Mouse (Mus musculus) MN1 (cell line): Measurements from ENCODE around the gene 1700067K01Rik.

Experiments used
- DNase-seq: peaks from one replicate; pipeline ENCODE4 v3.0.0-alpha.2; 2016; ENCODE audit warnings: low spot score

Gene 1700067K01Rik

DNA sequence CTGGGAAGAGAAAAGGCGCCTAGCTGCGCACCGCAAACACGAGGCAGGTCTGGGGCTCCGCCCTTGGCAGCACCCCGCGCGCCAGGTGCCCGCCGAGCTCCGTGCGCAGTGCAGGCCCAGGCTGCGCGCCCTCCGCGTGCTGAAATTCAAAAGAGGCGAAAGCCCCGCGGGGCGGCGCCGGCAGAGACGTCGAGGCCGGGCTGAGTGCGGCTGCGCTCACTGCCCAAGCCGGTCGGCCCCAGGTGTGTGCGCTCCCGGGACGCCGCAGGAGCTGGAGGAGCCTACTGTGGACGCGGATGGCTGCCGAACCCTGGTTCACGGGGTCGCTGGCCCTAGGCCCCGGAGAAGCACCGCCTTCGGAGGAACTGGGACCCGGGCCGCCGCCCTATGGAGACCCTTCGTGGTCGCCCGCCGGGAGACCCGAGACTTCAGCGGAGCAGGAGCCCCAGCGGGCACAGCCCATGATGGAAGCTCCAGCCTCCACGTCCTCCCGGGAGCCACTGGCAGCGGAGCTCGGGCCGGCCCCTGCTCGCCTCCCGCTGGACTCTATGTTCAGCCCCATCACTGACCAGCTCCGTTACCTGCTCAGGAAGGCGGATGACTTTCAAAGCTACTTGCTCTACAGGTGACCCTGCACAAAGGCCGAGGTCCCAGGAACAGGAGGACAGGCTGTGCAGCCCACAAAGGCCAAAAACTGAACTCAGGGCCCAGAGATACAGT is at the start of gene 1700067K01Rik:
Gene 1700067K01Rik (plus strand): TSS at position 222 of the 720 bp plus-strand sequence.
- no peak for DNase-seq

DNA sequence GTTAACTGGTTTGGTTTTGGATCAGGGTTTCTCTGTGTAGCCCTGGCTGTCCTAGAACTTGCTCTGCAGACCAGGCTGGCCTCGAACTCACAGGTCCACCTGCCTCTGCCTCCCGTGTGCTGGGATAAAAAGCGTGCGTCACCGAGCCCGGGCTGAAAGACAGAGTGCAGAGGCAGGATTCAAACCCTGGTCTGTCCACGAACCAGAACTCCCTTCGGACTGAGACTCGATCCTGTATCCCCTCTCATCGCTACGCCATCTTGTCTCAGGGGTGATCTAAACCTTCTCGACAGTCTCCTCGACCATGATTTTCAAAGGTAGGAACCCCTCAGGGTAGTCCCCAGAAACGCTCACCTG is 46.6 kb upstream of the 1700067K01Rik start:
- no peak for DNase-seq

DNA sequence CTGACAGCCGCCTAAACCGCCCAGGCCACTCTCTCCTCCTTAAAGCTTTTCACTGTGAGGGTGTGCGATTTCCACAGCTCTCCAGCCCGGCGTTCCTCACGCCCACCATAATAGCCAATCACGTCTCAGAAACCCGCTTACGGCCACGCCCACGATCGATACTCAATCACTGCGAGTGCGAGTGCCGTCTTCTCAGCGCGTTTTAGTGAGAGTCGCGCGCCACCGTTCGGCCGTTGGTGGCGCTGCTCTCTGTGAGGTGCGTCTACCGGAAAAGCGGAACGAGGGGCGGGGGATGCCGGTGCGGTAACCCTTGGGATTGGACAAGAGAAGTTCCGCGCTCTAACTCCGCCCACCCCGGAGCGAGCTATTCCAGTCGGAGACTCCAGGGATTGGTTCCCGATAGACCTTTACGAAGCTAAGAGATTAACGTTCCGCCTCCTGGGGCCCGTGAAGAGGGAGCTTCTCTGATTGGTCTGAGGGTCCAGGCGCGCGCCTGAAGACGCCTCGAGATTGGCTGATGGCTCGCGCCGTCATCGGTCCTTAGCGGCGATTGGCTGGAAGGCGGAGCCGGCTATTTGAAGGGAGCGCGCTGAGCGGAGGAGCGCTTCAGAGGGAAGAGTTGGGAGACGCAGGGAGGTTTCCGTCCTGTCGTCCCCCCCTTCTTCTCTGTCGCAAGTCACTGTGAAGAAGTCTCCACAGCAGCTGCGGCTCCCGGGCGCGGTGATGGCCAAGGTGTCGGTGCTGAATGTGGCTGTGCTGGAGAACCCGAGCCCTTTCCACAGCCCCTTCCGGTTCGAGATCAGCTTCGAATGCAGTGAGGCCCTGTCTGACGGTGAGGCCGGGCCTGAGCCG is 46.0 kb upstream of the 1700067K01Rik start, which contains the start of the genes Gm10644 and Asf1b:
Gene Gm10644 (minus strand): TSS at position 100 of the 852 bp plus-strand sequence.
Gene Asf1b (plus strand): TSS at position 402 of the 852 bp plus-strand sequence.
- DNase-seq: peak; percentile 100

DNA sequence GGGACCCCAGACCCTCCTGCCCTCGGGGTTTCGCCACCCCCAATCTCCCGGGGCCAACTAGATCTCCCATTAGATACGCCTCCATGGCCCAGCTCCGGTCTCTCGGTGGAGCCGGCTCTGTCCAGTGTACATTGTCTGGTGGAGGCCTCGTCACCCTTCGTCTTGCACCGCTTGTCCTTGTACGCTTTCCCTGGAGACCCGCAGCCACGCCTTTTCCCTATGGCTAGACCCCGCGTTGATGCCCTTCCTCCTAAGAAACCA is 45.4 kb upstream of the 1700067K01Rik start:
- peak; percentile 45 for DNase-seq

DNA sequence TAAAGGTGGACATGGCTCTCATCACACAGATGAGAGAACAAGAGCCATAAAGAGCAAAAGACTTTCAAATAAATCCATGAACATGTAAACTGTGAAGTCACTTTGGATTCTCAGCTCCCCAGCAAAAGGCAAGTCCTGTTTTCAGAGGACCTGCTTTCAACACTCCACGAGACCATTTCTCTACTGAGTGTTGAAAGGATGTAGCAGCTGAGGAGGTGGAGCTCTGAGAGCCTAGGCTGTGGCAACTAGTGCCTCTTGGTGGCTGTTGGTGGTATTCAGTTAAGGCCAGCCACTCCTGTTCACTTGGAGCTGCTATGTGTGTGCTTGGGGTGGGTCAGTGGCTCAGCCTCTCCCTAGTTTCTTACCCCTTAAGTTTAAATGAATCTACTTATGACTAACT is 44.5 kb upstream of the 1700067K01Rik start:
- DNase-seq: peak; percentile 78

DNA sequence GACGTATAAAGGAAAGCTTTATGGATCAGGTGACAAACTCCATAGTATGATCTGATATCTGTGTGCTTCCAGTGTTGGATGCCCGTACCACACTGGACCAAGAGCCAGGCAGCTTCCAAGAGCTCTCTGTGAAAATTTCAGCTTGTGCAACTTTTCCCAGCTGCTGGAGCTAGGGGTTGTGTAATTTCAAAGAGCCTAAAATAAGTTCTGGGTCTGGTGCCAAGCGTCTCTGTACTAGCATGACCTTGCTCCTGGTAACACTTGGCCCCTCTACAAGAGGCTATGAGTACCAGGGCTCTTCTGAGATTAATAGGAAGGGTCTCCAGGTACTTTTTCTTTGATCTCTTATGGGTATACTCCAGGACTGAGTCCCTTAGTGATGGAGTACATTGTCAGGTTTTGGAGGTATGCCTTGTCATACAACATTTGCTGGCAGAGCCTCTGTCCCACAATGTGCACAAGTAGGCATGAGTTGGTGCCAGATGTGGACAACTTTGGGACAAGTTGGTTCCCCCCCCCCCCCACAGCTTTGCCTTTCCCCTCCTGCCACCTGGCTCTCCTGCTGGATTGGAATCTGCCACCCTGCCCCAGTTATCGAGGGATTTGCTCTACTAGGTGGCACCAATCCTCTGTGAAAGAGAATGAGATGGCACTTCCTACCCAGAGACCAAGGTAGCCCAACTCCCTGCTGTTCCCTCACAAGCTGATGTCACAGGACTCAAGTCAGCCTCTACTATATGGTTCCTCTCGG is 37.1 kb upstream of the 1700067K01Rik start:
- DNase-seq: no peak

DNA sequence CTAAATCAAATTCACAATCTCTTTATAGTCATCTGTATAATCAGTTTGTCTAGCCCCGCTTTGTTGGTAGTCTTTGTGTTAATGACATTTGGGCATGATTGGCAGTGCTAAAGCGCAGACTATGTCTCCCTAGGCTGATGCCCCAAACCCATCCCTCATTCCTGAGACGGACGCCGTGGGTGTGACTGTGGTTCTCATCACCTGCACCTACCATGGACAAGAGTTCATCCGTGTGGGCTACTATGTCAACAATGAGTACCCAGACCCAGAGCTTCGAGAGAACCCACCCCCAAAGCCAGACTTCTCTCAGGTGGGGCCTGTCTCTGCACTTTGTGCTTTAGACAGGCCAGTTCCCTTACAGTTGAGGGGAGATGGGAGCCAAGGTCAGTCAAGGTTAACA is 33.6 kb upstream of the 1700067K01Rik start:
- no peak for DNase-seq

DNA sequence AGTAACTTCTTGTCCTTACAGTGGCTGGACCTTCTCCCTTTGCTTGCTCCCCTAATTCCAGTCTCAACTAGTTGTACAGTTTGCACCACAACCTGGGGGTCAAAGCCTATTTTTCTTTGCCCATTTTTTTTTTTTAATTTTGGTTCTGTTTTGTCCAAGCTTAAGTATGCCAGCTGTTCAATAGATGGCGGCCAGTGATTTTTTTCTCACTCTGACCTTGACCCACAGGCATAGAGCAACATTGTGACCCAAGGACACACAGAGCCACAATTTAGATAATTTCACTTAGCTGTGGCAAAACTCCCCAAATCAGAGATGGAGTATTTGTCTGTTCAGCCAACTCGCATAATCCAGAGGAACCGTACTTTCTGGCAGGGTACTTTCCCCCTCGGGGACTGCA is 30.2 kb upstream of the 1700067K01Rik start:
- no peak for DNase-seq

DNA sequence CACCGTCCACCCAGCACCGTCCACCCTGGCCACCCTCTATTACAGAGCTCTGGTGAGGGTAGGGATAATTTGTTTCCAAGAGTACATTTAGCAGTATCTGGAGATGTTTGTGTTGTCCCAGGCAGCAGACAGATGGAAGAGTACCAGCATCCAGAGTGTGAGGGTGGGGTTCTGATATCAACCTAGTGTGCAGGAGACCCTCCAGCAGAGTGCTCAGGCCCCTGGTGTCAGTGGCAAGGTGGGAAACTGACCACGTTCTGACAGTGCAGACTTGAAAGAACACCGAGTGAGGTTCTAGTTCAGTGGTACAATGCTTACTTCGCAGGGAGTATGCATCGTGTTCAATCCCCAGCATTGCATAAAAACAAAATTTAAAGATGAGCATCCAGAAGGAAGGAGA is 29.6 kb upstream of the 1700067K01Rik start:
- no peak for DNase-seq

DNA sequence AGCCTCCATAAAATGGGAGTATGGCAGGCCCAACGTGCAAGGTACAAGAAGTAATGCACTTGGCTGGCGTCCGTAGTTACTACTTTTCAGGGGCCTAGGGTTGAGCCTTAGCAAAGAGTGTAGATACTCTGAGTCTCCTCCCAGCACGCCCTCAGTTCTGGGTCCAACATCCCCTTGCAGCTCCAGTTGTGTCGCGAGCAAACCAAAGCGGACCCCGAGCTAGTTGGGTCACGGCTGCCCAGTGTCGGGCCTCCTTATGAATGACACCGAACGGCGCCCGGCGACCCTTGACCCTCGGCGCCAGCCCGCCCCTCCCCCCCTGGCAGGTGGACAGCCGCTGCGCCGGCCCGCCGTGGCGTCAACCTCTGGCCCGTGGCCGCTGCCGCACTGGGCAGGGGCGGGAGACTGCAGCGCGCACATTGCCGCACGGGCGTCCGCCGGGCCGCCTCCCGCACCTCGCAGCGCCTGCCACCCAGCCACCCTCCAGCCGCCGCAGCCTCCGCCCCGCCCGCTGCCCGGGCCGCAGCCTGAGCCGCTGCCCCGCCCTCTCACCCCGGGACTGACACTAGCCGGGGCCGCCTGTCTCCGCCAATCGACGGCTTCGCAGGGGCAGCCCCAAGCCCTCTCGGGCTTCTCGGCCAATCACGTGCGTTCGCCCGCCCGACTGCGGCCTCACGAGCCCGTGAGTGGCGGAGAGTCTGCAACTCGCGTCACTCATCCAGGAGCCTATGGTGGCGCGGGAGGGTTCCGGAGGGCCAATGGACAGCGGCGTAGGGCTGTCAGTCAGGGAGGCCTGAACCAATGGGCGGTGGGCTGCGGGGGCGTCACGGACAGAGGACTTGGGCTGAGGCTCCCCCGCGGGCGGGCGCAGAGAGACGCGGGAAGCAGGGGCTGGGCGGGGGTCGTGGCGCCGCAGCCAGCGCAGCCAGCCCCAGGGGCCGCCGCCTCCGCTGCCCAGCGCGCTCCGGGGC is 28.9 kb upstream of the 1700067K01Rik start, which contains the start of gene Prkaca:
Gene Prkaca (plus strand): TSS at position 844 of the 971 bp plus-strand sequence.
- peak; percentile 99 for DNase-seq

DNA sequence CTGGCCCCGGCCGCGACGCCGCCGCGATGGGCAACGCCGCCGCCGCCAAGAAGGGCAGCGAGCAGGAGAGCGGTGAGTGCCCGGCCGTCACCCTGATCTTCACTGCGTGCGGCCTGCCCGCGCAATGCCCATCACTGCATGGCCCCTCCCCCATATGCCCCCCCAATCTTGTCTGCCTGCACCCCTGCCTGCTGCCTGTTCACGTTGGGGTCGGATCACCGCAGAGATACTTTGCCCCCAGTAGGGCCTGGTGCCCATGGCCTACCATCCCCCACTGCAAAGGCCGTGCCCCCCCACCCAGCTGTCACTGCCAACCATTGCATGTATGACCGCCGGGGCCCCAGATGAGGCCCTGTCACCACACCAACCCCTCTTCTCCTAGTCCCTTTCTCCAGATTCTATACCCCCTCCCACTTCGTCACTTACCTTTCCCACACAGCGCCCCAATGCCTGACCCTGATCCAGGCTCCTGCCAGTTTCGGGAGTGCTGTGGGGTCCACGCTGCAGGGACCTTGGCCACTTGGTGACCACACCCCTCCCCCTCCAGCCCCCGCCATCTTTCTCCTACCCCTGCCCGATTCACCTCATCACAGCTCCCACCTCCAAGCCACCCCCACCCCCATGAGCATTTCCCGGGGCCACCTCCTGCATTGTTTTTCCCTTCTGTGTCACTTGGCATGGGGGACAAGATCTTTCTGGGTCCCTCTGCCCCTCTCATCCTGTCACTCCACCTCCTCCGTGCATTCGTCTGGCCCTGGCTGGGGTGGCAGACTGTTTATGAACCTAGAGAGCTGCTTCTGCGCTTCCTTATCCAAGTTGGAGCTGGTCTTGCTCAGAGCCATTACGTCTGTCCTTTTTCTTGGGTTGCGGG is 27.9 kb upstream of the 1700067K01Rik start:
- peak; percentile 32 for DNase-seq

DNA sequence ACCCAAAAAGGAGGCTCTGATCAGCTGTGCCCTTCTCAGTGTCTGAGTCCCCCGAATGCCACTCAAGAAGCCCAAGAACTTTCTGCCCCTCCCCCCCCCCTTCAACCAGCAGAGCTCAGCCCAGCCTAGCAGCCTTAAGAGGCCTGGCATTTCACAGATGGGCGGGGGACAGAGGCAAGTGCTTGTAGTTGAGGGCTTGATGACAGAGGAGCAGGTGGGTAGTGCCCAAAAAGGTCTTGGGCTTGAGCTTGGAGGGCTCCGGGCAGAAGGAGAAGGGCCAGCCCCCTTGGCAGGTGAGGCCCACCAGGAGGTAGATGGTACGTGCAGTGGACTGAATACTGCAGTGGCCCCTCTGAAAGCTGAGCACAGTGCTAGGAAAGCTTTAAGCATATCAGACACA is 26.8 kb upstream of the 1700067K01Rik start:
- DNase-seq: no peak

DNA sequence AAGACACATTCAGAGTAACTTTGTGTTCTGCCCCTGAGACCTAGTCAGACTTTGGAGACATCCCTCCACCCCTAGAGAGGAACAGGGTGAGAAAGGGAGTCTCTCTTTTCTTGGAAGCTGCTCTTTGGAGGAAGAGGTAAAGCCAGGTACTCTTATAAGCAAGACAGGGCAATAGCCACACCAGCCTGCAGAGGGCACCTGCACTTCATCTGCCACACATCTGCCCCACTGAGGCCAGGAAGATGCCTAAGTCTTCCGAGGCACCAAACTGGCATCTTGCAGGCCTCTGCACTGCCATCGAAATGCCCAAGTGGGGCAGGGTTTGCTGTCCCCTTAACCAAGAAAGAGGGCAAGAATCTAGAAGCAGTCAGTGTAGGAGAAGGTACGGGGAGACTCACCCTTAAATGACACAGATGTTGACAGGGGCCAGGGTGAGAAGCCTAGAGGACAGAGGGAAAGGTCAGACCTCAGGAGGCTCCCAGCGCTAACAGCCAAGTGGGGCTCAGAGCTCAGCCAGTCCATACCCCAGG is 25.1 kb upstream of the 1700067K01Rik start:
- peak; percentile 32 for DNase-seq

DNA sequence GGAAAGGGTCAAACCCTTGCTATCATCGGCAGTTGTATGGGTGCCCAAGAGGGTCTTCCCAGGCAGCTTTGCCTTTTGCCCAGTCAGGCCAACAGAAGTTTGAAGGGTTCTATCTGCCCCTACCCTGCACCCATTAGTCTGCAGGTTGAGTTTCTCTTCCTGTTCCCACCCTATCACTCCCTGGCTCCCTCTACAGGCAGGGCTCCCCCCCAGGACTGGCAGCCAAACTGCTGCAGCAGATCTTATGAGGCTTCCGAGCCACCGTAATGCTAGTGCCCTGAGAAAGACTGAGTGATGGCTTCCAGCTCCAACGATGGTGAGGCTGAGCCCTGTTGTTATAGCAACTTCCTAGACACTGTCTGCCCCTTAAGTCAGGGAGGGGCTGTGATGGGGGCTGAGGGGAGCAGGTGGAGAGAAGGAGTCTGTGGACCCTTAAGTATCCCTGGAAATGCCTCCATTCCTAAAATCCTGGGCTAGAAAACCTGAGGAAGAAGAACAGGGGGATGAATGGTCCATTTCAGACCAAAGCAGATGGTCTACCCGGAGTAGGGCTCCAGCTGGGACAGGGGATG is 24.4 kb upstream of the 1700067K01Rik start:
- DNase-seq: no peak

DNA sequence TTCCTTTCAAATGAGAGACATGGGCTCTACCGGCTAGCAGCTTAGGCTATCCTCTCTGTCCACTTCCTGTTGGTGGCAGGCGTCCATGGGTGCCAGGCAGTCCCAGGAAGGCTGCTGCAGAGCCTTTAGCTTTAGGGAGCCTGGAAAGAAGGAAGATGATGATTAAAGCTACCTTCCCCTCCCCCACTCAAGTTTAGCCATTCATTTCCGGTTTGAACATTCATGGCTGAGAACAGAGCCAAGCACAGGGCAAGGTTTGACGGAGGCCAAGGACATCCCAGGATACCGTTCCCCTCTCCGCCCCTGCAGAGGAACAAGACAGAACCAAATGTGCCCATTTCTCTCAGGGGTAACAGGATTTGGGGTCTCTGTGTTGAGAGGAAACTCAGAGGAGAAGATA is 23.7 kb upstream of the 1700067K01Rik start:
- peak; percentile 41 for DNase-seq

DNA sequence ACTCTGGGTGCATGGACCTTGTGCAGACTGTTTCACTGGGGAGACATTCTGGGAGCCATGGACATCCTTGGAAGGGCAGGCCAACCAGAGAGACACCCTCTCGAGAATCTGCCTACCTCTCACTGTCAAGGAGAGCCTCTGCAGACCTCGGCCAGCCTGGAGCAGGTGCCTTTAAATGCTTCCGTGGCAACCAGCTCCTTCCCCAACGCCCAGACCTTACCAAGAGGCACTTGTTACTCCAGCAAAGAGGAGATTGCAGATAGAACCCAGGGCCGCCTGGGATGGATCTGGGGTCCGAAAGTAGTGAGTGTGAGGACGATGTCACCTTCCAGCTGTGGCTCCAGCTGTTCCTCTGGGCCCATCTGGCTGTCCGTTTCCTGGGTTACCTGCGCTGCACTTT is 23.1 kb upstream of the 1700067K01Rik start:
- peak; percentile 52 for DNase-seq

DNA sequence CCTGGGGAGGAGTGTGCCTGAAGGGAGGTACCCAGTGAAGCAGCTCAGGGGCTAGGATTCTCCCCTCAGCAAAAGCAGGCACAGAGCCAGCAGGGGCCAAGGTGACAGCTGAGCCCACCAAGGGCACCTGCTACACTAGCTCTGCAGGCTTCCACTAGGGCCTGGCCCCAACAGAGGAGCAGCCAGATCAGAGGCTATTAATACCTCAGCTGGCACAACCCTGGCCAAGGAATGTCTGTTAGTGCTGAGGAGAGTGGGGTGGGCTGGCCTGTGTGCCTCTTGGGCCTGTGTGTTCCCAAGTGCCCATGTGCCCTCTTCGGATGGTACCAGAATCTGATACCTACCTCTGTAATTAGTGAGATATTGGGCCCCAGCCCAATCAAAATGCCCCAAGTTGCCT is 21.1 kb upstream of the 1700067K01Rik start:
- peak; percentile 37 for DNase-seq

DNA sequence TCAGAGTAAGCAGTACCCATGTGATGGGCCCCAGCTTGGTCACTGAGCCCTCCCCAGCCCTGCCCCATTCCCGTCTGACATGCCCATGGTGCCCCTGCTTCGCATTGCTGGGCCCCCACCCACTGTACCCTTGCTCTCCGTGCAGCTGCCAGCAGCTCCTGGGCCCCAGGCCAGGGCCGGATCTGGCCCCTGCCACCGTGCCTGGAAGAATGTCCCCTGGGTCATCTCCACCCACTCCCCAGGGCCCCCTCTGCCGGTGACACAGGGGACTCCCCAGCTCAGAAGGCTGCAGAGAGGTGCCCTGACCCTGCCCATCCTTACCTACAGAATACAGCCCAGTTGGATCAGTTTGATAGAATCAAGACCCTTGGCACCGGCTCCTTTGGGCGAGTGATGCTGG is 20.5 kb upstream of the 1700067K01Rik start:
- DNase-seq: peak; percentile 35

DNA sequence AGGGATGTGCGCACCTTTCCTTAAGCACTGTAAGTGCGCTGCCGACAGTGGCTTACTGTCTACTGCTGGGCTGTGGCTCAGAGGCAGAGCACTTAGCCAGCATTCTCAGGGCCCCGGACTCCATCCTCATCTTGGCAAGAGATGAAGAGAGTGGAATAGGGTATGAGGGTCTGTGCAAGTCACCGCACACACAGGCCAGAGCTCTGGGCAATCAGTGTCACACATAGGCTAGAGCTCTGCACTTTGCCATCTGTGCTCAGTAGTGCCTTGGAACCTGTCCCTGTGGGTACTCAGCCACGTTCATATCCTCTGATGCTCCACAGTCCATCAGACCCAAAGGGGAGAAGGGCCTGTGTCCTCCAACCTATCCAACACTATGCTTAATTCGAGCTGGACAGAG is 19.8 kb upstream of the 1700067K01Rik start:
- DNase-seq: no peak

DNA sequence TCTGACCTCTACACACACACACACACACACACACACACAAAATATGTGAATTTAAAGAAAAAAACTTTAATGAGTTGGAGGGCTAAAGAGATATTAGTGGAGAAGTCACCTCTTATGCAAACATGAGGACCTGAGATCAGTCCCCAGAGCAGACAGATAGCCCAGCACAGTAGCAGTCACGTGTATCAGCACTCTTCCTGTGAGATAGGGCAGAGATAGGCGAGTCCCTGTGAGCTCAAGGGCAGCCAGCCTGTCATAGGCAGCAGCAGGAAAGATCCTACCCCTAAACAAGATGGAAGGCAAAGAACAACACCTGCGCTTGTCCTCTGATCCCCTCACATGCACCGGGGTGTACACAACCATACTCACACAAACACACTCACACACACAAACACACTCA is 18.9 kb upstream of the 1700067K01Rik start:
- DNase-seq: no peak
